Mouse (Mus musculus) retina, postnatal 1 day (tissue): ENCODE measurements around the gene Adh5.
"Not testable (repeated sequence)": the region's sequence is repeated elsewhere in the genome, so short reads cannot be mapped to it uniquely, and the experiment has no call there.

ENCODE experiments used
- DNase-seq: peaks from one replicate; pipeline ENCODE4 v3.0.0-alpha.2; 2012

Gene Adh5

DNA sequence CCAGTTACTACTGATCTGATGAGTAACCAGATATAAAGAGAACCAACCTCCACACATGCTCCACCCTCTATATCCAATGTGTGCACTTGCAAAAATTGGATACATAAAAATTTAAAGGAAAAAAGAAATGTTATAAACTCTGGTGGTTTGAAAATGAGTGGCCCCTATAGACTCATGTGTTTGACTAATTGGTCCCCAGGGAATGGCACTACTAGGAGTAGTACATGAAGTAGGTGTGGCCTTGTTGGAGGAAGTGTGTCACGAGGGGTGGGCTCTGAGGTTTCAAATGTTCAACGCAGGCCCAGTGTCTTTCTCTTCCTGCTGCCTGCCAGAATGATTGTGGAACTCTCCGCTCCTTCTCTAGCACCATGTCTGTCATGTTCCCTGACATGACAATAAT lies 18.9 kb downstream of the Adh5 start:
- DNase-seq, result no peak

GRCm38 (mm10) chr3:138463137-138463536 lies 20.2 kb downstream of the Adh5 start:
- peak; percentile 47 for DNase-seq

GRCm38 (mm10) chr3:138463807-138464206 lies 20.9 kb downstream of the Adh5 start:
- no peak for DNase-seq

GRCm38 (mm10) chr3:138464573-138465147 lies 21.8 kb downstream of the Adh5 start:
- no peak for DNase-seq

- not testable (repeated sequence) for DNase-seq
Measured at GRCm38 (mm10) chr3:138466656-138467055, 23.8 kb downstream of the Adh5 start.

GRCm38 (mm10) chr3:138471066-138471465 lies 28.2 kb downstream of the Adh5 start:
- DNase-seq, result no peak

- no peak for DNase-seq
Measured at GRCm38 (mm10) chr3:138479489-138479888, 36.6 kb downstream of the Adh5 start.

- peak; percentile 15 for DNase-seq
Measured at GRCm38 (mm10) chr3:138481526-138482284, 38.8 kb downstream of the Adh5 start.

DNA sequence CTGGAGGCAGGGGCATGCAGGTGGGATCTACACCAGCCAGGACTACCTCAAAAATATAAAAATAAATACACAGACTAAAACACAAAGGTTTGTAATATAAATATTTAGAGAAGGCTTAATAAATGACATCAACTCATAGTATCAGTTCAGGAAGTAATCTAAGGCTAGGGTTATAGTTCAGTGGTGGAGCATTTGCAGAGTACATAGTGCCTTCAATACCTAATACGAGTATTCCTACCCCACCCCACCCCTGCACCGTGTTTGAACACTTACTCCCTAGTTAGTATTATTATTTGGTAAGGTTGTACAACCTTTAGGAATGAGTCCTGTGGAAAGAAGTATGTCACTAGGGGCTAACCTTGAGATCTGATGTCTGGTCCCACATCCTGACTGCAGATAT lies 40.3 kb downstream of the Adh5 start:
- no peak for DNase-seq

DNA sequence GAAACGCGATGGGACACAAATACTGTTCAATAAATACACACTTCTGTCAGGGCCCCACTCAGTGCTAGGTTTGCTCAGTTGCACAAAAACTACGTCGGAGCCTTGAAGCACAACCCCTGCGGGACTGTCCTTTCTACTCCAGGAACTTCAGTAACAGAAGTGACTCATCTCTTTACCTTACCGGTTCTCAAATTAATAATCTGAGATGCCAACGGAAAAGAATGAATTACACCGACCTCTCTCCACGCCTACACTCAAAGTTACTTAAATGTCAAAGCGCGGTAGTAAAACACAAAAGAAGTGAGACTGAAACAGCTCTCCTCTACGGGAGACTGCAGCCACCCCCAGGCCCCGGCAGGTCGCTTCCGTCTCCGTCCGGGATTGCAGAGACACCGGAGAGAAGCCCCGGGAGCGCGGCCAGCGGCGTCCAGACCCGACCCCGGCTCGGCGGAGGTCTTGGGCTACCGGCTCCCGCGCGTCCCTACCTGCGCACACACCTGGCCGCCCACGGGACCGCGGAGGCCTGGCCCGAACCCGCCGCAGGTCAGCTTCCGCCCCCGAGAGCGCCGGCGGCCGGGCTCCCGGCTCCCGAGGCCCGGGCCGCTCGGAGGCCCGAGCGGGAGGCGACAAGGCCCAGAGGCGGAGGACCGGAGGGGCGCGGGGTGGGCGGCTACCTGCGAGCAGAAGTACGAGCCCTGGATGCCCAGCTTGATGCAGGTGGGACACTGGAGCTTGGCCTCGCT lies 45.9 kb downstream of the Adh5 start:
- no peak for DNase-seq

DNA sequence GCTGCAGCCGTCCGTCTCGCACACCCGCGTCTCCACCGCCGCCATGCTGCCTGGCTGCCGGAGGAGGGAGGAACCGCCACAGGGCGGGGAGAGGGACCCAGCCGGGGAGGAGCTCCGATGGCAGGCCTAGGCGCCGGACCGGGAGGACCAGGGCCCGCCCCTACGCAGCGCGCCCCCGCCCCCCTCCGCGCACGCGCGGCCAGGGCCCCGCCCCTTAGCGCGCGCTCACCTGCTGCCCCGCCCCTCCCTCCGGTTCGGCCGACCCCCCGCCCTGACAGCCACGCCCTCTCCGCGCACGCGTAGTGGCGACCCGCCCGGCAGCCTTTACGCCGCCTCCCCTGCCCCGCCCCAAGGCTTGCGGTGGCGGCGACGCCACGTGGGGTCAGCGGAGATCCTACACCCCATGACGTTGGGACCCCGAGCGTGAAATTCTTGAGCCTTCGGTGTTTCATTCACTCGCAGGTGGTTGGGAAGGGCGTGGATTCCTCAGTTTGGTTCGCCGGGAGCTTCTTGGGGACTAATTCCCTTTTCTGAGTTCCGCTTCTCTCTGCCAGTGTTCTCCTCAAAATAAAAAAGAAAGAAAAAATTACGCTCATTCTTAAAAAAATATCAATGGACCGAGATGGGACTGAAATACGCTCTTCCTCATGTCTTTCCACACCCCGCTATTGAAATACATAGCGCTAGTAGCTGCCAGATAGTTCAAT lies 46.6 kb downstream of the Adh5 start, which contains the start of gene Metap1:
Metap1 (minus strand) TSS at position 189 of the 707 bp plus-strand sequence.
- DNase-seq, result peak; percentile 95

GRCm38 (mm10) chr3:138490034-138490337 lies 47.1 kb downstream of the Adh5 start:
- DNase-seq, result no peak

DNA sequence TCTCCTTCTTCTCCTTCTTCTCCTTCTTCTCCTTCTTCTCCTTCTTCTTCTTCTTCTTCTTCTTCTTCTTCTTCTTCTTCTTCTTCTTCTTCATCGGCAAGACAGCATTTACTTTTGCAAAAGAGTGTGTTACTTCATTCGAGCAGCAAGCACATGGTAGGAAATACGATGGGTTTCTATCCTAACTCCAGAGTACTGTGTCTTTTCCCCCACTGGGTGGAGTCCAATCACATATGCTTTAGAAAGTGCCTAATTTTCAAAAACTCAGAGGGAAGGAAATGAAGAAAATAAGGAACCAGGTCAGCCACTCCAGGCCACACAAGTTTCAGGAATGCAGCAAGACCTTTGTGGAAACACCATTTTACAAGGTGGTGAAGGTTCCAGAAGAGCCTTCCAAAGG lies 50.8 kb downstream of the Adh5 start:
- DNase-seq, result no peak

- no peak for DNase-seq
Measured at GRCm38 (mm10) chr3:138494565-138494964, 51.7 kb downstream of the Adh5 start.

DNA sequence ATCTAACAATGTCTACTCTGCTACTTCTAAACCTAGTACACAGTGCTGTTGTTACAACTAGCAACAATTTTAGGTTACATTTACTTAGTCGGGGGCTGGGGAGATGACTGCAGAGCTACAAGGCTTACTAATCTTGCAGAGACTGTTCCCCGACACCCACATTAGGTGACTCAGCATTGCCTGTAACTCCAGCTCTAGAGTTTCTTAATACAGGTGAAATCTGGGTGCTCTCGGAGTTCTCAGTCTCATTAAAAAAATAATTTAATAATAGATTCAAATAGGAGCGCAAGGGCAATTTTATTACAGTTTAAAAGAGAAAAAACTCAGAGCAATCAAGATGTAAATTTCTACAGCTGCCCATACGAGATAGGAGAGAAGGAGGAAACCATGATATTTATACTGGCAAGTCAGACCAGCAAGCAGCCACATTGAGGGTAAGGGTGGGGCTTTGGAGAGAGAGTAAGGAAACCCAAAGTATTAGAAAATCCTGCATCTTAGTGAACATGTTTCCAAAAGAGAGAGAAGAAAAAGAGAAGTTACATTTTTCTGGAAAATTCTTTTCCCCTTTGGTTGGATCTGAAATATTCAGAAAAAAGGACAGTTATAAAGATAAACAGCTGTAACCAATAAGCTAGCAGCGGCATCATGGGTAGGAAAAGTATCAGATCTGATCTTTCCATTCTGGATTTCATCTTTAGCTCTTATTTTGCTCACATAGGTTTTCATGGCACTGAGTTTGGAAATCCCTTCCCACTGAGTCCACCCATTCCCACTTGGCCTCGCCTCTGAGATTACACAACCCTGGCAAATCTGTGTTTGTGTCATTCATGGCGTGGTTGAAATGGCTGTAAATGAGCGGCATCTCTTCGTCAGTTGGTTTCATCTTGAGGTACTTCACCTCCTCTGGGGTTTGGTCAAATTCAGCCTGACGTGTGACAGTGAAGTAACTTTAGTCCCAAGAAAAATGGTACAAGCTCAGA lies 52.6 kb downstream of the Adh5 start:
- DNase-seq, result no peak

DNA sequence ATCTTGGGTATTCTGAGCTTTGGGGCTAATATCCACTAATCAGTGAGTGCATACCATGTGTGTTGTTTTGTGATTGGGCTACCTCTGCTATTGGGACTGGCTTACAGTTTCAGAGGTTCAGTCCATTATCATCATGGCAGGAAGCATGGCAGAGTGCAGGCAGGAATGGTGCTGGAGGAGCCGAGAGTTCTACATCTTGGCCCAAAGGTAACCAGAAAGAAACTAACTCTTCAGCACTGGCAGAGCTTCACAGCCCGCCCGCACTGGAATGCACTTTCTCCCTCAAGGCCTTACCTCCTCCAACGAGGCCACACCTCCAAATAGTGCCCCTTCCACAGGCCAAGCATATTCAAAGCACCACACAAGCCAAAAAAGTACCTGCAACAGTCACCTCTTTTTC lies 55.8 kb downstream of the Adh5 start:
- no peak for DNase-seq

DNA sequence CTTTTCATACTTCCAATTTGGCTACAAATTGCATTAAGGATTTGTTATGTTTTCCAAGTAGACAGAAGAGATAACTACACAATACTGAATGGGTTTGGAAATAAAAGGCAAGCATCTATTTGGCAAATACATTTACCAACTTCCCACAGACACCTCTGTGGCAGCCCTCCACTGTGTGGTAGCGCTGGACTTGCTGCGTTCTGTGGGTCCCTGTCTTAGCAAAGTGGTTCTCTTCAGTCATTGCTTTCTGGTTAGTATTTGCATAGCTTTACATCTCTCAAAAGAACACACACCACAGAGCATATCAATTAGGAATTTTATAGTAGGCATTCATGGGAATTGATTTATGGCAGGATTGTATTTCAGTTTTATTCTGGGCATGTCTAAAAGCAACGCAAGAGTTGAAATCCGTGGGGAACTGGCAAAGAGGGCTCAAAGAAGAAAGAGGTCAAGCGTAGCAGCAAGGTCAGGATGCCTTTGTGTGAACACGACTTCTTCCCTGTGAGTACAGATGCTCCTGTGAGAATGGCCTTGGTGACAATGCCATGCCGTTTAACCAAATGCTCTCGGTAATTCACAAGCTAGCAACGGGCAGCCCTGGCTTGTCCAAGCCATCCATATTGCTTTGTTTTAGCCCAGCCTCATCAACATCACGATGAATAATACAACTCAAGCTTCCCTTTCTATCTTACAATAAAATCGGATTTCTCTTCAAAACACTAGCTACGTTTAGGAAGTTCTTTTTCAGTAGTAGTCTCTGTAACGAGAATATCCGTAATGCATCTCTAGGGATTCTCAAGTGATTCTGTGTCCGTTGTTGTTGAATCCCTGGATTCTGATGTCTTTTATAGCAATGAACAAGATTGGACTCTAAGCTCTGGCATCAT lies 57.2 kb downstream of the Adh5 start:
- DNase-seq, result peak; percentile 40

GRCm38 (mm10) chr3:138503754-138504153 lies 60.9 kb downstream of the Adh5 start:
- DNase-seq, result no peak
